Mouse (Mus musculus) heart, postnatal 0 days (tissue): ENCODE data around the gene Foxi3. TPM values are rescaled to one million over a fixed set of nuclear protein-coding genes. Genes with fewer than 3 reads are reported as not detected.

Source experiments
- ATAC-seq: fragments of 200-750 bp; cut with Nextera tagmentation; 2 replicates; pipeline ENCODE4 v1.8.0; 2017; ENCODE audit warnings: low read depth, moderate number of reproducible peaks, moderate library complexity; ENCODE audit not compliant: insufficient read depth
- DNase-seq: peaks from one replicate; pipeline ENCODE4 v3.0.0-alpha.2; 2016; ENCODE audit warnings: low spot score
- H3K27ac ChIP-seq: fragments of 300-500 bp; sonication (generic); 2 replicates; pipeline ENCODE4 v1.5.1; 2014; ENCODE audit warnings: low read depth, mild to moderate bottlenecking
- H3K27me3 ChIP-seq: fragments of 300-500 bp; sonication (generic); 2 replicates; pipeline ENCODE4 v1.6.1; 2014; ENCODE audit warnings: low read length, mixed read lengths; ENCODE audit not compliant: control insufficient read depth, insufficient read depth
- H3K36me3 ChIP-seq: fragments of 300-500 bp; sonication (generic); replicated peaks from 2 replicates; pipeline ENCODE4 v1.6.1; 2014; ENCODE audit warnings: low read length, mixed read lengths; ENCODE audit not compliant: control insufficient read depth, insufficient read depth
- H3K4me1 ChIP-seq: fragments of 300-500 bp; sonication (generic); 2 replicates; pipeline ENCODE4 v1.6.1; 2014; ENCODE audit warnings: antibody characterized with exemption; ENCODE audit not compliant: control insufficient read depth, insufficient read depth
- H3K4me2 ChIP-seq: fragments of 300-500 bp; sonication (generic); 2 replicates; pipeline ENCODE4 v1.6.1; 2014; ENCODE audit warnings: low read depth, mild to moderate bottlenecking, low read length, moderate library complexity
- H3K4me3 ChIP-seq: fragments of 300-500 bp; sonication (generic); 2 replicates; pipeline ENCODE4 v1.5.1; 2014; ENCODE audit warnings: low read depth, low read length
- H3K9ac ChIP-seq: fragments of 300-500 bp; sonication (generic); replicated peaks from 2 replicates; pipeline ENCODE4 v1.6.1; 2014; ENCODE audit warnings: low read depth, low read length, mixed read lengths
- H3K9me3 ChIP-seq: fragments of 300-500 bp; sonication (generic); replicated peaks from 2 replicates; pipeline ENCODE4 v1.6.1; 2016; ENCODE audit warnings: low read length; ENCODE audit not compliant: control insufficient read depth
- CTCF ChIP-seq: IDR thresholded peaks from 2 replicates; pipeline ENCODE4 v1.5.1; 2016; ENCODE audit warnings: antibody characterized with exemption, control low read depth, low read depth
- EP300 ChIP-seq: IDR thresholded peaks from 2 replicates; pipeline ENCODE4 v1.6.1; 2016; ENCODE audit warnings: antibody characterized with exemption, low read depth
- WGBS: fragments of 180-500 bp; shearing (Covaris S2); extraction: QIAGEN DNeasy Blood & Tissue Kit; methylation state at CpG from one replicate; pipeline ENCODE4 v1.1.7; 2014; 5-methylcytosine and 5-hydroxymethylcytosine counted together
- polyA plus RNA-seq: library from polyadenylated mRNA; unstranded; fragments of >200 nt; fragmentation: Nextera tagmentation; extraction: Ambion mirVana; gene quantifications from 2 replicates; pipeline ENCODE4 v1.2.1, GENCODE M21; 2015
- total RNA-seq: library from RNA; depleted of rRNA; stranded (reverse); fragments of >200 nt; gene quantifications from 2 replicates; pipeline ENCODE4 v1.2.3, GENCODE M21; 2014; ENCODE audit warnings: low replicate concordance

Foxi3 gene
- total and polyA plus RNA-seq, 2 experiments from 2014 or later: not detected

DNA sequence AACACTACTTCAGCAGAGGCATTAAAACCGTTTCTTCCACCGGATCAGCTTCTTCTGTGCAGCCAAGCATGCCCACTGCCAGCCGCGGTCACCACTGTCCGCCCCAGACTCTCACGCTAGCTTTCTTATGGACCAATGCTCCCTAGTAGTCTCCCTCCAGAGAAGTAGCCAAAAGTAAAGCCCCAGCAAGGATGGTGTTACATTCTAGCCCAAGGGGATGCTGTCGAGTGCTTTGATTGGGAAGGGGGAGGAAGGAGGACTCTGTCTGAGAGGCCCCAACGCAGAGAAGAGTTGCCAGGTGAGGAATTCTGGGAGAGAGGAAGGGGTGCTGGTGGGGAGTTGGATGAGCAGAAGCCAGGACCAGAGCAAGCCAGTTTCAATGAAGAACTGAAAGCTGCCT lies 11.1 kb downstream of the Foxi3 start:
- 6% methylated on average over 8 of the region's 8 CpGs for WGBS
- H3K9me3 ChIP-seq: no peaks in the 10 kb centered on the region
- H3K27me3 ChIP-seq: 0 out of 2 replicates have a peak, but pooled peaks cover 23% of the 10 kb centered on the region

DNA sequence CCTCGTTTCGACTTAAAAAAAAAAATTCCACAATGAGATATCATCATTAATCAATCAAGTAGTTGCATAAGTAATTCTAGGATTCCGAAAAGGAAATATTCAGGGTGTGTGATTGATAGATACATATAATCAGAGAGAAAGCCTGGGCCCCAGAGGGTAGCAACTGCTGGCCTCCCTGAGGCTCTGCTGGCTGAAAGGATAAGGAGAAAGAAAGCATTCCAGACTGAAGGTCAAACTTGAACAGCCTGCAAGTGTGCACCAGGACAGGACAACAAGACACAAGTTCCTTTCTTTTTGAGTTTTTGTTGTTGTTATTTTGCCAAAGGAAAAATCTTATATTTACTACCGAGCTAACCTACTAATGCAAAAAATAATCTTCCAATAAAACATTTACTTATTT lies 12.0 kb downstream of the Foxi3 start:
- no peak overlapping the region for H3K4me3 ChIP-seq
- no peak for ATAC-seq
- 61% methylated on average over 4 of the region's 4 CpGs for WGBS
- no peak overlapping the region for H3K27ac ChIP-seq
- H3K9me3 ChIP-seq: no peaks in the 10 kb centered on the region
- no peak overlapping the region for H3K4me2 ChIP-seq
- no peak for TF ChIP-seq CTCF
- no peak for TF ChIP-seq EP300
- H3K9ac ChIP-seq: no peak overlapping the region
- no peaks in the 10 kb centered on the region for H3K36me3 ChIP-seq
- 0 out of 2 replicates have a peak, but pooled peaks cover 18% of the 10 kb centered on the region for H3K27me3 ChIP-seq
- DNase-seq: no peak
- no peaks in the 10 kb centered on the region for H3K4me1 ChIP-seq

More for the DNA sequence above, 11.1 kb downstream of the Foxi3 start:
- ATAC-seq: no peak
- Histone ChIP-seq H3K4me3 (no peak overlapping the region), H3K36me3 (no peaks in the 10 kb centered on the region), H3K4me2 (no peak overlapping the region), H3K27ac (no peak overlapping the region), H3K4me1 (no peaks in the 10 kb centered on the region), H3K9ac (no peak overlapping the region)
- TF ChIP-seq EP300 (no peak), CTCF (no peak)
- DNase-seq: no peak

DNA sequence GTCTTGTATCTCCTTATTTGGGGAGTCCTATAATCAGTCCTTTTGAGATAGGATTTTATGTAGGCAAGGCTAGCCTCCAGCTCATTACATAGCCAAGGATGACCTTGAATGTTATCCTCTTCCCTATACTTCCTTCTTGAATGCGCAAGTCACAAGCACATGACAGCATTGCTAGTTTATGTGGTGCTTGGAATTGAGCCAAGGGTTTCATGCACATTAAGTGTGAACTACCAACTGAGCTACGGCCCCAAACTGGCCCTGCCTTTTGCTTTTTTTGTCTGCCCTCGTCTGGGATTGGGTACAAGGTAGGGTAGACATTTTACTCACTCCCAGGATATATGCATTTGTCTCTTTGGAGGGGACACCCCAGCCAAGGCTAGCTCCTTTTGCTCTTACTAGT lies 16.7 kb downstream of the Foxi3 start:
- no peak for DNase-seq
- 33% methylated on average over 3 of the region's 3 CpGs for WGBS
- Histone ChIP-seq H3K4me2 (no peak overlapping the region), H3K27ac (no peak overlapping the region), H3K36me3 (no peaks in the 10 kb centered on the region), H3K4me1 (no peaks in the 10 kb centered on the region), H3K4me3 (no peak overlapping the region), H3K9ac (no peak overlapping the region), H3K9me3 (no peaks in the 10 kb centered on the region), H3K27me3 (no peaks in the 10 kb centered on the region)
- no peak for ATAC-seq
- no peak for TF ChIP-seq EP300

DNA sequence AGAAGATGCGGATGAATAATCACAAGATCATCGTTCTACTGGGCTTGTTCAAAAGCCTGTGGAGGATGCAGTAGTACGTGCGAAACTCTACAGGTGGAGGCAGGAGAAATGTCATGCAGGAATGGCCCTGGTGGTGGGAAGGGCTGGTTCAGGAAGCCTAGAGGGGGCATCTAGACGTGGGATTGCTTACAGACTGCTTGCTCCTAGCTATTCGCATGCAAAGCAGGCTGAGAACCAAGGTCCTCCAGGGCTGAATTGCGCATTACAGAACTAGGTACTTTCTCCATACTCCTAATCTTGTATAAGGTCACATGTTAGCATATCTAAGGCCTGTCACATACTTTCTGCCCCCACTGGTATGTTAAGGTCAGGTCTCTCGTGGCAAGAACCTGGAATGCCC lies 24.7 kb downstream of the Foxi3 start:
- Histone ChIP-seq H3K36me3 (no peaks in the 10 kb centered on the region), H3K4me3 (no peak overlapping the region), H3K27ac (no peak overlapping the region), H3K4me1 (no peaks in the 10 kb centered on the region), H3K9ac (no peak overlapping the region), H3K4me2 (no peak overlapping the region), H3K9me3 (no peaks in the 10 kb centered on the region), H3K27me3 (no peaks in the 10 kb centered on the region)
- ATAC-seq: no peak
- no peak for DNase-seq
- TF ChIP-seq EP300 (no peak), CTCF (no peak)
- WGBS: 75% methylated on average over 8 of the region's 8 CpGs

DNA sequence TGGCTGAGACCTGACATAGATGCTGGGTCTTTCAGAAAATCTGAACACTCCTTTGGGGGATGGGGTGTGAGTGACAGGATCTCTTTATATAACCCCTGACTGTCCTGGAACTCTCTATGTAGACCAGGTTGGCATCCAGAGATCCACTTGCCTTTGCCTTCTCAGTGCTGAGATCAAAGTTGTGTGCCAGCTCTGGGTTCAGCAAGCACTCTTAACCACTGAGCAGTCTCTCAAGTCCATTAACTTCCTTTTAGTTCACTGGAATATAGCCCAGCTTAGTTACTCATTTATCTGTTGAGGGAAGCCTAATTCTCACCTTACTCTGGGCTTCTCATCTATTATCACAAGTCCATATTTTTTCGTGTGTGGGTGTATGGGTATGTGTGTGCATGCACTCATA lies 26.1 kb downstream of the Foxi3 start:
- ATAC-seq: no peak
- Histone ChIP-seq H3K27ac (no peak overlapping the region), H3K9ac (no peak overlapping the region), H3K4me1 (no peaks in the 10 kb centered on the region), H3K9me3 (no peaks in the 10 kb centered on the region), H3K4me3 (no peak overlapping the region), H3K4me2 (no peak overlapping the region), H3K36me3 (no peaks in the 10 kb centered on the region), H3K27me3 (no peaks in the 10 kb centered on the region)
- WGBS: 59% methylated on average over 1 of the region's 1 CpGs
- TF ChIP-seq CTCF (no peak), EP300 (no peak)
- DNase-seq: no peak

DNA sequence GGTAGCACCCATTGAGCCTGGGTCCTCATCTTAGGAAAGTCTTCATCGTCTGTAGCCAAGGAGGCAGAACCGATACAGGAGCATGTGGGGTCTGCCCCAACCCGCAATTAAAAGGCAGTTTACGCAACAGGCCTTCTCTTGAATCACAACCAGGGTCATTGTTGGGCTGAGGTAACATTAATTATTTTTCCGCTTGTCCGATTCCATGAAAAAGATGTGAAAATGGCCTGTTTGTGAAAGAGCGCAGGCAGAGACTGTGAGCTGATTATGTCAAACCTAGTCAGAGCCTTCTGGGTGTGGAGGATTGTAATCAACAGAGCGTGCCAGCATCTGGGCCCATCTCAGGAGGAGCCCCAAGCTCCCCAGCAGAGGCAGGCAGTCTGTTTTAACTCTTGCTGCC lies 30.4 kb downstream of the Foxi3 start:
- 75% methylated on average over 8 of the region's 8 CpGs for WGBS
- H3K4me1 ChIP-seq: no peaks in the 10 kb centered on the region
- H3K9ac ChIP-seq: no peak overlapping the region
- H3K4me3 ChIP-seq: no peak overlapping the region
- H3K36me3 ChIP-seq: no peaks in the 10 kb centered on the region
- no peaks in the 10 kb centered on the region for H3K9me3 ChIP-seq
- DNase-seq: no peak
- H3K27ac ChIP-seq: no peak overlapping the region
- no peak overlapping the region for H3K4me2 ChIP-seq
- ATAC-seq: no peak
- no peaks in the 10 kb centered on the region for H3K27me3 ChIP-seq
- TF ChIP-seq EP300 (no peak), CTCF (no peak)
